Mouse (Mus musculus): ENCODE measurements around the gene Abr. TPM values are rescaled to one million over a fixed set of nuclear protein-coding genes. Genes with fewer than 3 reads are reported as not detected.

Abr gene
- polyA plus RNA-seq, 1 experiment from 2014 or later = 37.5 TPM

DNA sequence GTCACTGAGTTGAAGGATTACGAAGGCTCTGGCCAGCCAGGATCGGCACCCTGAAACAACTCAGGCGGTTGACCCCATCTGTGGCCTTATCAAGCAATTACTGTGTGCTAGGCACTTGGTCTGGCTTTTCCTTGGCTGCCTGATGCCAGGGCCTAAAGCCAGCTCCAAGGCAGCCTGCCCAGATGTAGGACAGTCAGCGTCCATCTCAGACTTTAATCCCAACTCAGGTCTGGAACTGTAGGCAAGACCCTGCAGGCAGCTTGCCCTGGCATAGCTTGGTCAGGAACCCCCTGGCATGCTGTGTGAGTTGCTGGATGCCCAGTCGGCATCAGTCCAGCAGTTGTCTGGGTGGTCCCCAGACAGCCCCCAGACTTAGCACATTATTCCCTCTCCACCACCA is 186.1 kb downstream of the Abr start:
- H3K9me3 ChIP-seq = no peaks in the 10 kb centered on the region
- H3K4me2 ChIP-seq (replicated peaks) = peak overlapping the region; percentile 83
- 72% methylated on average over 5 of the region's 5 CpGs for WGBS
- peaks cover 26% of the 10 kb centered on the region for H3K36me3 ChIP-seq
- no peaks in the 10 kb centered on the region for H3K27me3 ChIP-seq
- peak overlapping the region; percentile 36; the same call in 1 of the 2 replicates for H3K9ac ChIP-seq
- ATAC-seq (ENCODE audit: low FRiP score, low read depth) = no peak
- H3K4me3 ChIP-seq = peak overlapping the region; percentile 54
- H3K4me1 ChIP-seq = peaks cover 85% of the 10 kb centered on the region
- H3K27ac ChIP-seq = 0 out of 2 replicates have a peak overlapping the region, but pooled peaks have one; percentile 7

DNA sequence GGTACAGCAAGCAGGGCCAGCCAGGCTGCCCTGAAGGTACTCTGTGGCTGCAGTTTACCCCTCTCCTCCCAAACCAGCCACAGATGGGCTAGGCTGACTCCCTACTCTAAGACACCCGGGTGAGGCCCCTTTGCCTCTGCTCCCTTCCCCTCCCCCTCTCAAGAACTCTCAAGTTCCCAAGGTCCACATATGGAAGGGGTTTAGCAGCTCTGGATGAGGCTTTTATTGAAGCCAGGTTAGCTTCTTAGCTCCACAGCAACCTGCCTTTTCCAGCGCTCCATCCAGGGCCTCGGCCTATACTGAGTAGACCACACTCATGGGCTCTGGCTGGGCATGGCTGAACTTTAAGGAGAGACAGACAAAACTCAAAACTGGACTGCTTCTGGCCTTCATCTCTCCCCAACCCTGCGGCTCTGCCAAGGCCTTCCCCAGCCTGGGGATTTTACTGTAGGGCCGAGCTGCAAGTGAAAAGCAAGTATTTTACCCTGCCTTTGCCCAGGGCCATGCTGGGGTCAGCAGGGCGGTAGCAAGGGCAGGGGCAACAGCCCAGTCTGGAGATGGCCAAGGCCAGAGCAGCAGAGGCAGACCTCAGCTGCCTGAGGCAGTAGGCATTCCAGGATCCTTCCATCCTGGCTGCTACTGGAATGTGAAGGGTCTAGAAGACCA is 192.0 kb downstream of the Abr start:
- 20% methylated on average over 6 of the region's 6 CpGs for WGBS
- H3K4me2 ChIP-seq (replicated peaks) = peak overlapping the region; percentile 24
- peaks cover 27% of the 10 kb centered on the region for H3K36me3 ChIP-seq
- peak overlapping the region; percentile 94 for H3K27ac ChIP-seq
- no peaks in the 10 kb centered on the region for H3K9me3 ChIP-seq
- ATAC-seq (ENCODE audit: low FRiP score, low read depth) = peak; percentile 72
- H3K9ac ChIP-seq = peak overlapping the region; percentile 55
- no peak overlapping the region for H3K4me3 ChIP-seq
- H3K27me3 ChIP-seq = no peaks in the 10 kb centered on the region
- peaks cover 65% of the 10 kb centered on the region for H3K4me1 ChIP-seq

DNA sequence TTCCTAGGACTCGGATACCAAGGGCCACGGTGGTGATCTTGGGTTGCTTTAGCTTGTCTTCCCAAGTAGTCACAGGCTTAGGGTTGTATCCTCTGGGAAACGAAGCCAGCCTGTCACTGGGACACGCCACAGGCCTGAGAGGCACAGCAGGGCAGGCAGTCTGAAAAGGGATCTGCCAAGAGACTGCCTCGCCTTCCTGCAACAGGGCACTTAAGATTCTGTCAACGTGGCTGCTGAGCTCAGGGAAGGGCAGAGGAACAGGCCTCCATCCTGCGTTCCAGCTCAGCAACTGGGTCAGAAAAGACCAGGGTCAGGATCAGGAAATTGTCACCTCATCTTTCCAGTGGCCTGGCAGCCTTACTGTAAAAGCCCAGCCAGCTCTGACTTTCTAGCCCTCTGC is 192.6 kb downstream of the Abr start:
- 26% methylated on average over 7 of the region's 7 CpGs for WGBS
- Histone ChIP-seq H3K36me3 (peaks cover 32% of the 10 kb centered on the region), H3K4me2 (replicated peaks) (peak overlapping the region; percentile 12; the same call in 1 of the 2 replicates), H3K9me3 (no peaks in the 10 kb centered on the region), H3K9ac (peak overlapping the region; percentile 55), H3K27ac (peak overlapping the region; percentile 94), H3K4me3 (no peak overlapping the region), H3K27me3 (no peaks in the 10 kb centered on the region), H3K4me1 (peaks cover 60% of the 10 kb centered on the region)
- ATAC-seq (ENCODE audit: low FRiP score, low read depth) = no peak

DNA sequence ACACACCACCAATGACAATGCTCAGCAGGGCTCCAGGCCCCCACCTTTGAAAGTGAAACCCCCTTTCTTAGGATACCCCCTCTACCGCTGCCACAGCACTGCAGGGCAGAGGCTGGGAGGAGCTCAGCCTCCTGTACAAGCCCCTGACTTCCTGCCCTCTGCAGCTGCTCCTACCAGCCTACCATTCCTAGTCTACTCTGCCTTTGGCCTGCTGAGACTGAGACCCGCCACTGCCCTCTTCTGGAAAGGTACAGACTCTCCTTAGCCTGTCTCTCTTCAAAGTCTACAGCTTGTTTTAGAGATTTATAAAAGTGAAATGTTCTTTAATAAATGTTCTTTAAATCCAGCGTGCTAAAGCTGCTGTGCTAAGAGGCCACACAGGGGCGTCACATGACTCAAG is 193.1 kb downstream of the Abr start:
- Histone ChIP-seq H3K4me1 (peaks cover 55% of the 10 kb centered on the region), H3K9ac (peak overlapping the region; percentile 55; the same call in 1 of the 2 replicates), H3K36me3 (peaks cover 37% of the 10 kb centered on the region), H3K4me2 (replicated peaks) (no peak overlapping the region; the same call in 1 of the 2 replicates), H3K4me3 (no peak overlapping the region), H3K9me3 (no peaks in the 10 kb centered on the region), H3K27me3 (no peaks in the 10 kb centered on the region), H3K27ac (peak overlapping the region; percentile 94)
- no peak for ATAC-seq (ENCODE audit: low FRiP score, low read depth)
- WGBS = 26% methylated on average over 4 of the region's 4 CpGs

DNA sequence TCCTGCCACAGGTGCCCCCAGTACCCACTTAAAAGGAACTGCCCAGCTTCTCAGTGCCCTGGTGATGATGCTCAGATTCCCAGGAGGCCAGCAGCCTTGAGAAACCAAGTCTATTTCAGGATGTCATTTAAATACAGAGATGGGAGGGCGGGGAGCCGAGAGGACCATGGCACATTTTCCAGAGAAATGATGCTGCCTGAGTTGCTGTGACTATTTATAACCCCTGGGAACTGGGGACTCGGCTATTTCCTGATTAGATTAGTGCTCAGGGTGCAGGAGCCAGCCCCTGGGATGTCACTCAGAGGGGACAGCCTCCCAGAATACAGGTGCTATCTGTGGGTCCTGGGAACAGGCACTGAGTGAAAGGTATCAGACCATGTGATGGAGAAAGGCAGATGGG is 194.3 kb downstream of the Abr start:
- Histone ChIP-seq H3K9me3 (no peaks in the 10 kb centered on the region), H3K4me2 (replicated peaks) (no peak overlapping the region), H3K27ac (no peak overlapping the region), H3K9ac (peak overlapping the region; percentile 50; the same call in 1 of the 2 replicates), H3K4me3 (no peak overlapping the region), H3K27me3 (no peaks in the 10 kb centered on the region), H3K4me1 (peaks cover 46% of the 10 kb centered on the region), H3K36me3 (peaks cover 38% of the 10 kb centered on the region)
- WGBS = 68% methylated on average over 3 of the region's 3 CpGs
- ATAC-seq (ENCODE audit: low FRiP score, low read depth) = no peak

DNA sequence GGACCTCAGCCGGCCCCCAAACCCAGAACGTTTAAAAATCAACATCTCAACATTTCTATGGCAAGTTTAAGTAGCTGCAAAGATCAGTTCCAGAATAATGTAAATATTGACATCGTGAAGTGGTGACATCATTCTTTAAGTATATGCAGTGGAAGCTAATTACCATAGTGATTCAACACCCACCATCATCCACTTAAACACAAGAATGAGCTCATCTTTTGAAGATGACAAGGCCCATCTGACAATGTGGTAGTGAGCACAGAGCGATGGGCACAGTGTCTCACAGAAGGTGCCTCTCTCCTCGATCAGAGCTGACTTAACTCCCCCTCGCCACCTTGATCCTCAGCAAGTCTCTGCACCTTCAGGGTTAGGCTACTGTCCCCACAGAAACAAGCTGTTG is 196.4 kb downstream of the Abr start:
- H3K4me2 ChIP-seq (replicated peaks) = no peak overlapping the region
- peaks cover 48% of the 10 kb centered on the region for H3K36me3 ChIP-seq
- no peak for ATAC-seq (ENCODE audit: low FRiP score, low read depth)
- no peaks in the 10 kb centered on the region for H3K9me3 ChIP-seq
- H3K9ac ChIP-seq = no peak overlapping the region
- no peaks in the 10 kb centered on the region for H3K27me3 ChIP-seq
- H3K27ac ChIP-seq = no peak overlapping the region
- H3K4me3 ChIP-seq = no peak overlapping the region
- WGBS = 87% methylated on average over 6 of the region's 6 CpGs
- H3K4me1 ChIP-seq = peaks cover 26% of the 10 kb centered on the region

DNA sequence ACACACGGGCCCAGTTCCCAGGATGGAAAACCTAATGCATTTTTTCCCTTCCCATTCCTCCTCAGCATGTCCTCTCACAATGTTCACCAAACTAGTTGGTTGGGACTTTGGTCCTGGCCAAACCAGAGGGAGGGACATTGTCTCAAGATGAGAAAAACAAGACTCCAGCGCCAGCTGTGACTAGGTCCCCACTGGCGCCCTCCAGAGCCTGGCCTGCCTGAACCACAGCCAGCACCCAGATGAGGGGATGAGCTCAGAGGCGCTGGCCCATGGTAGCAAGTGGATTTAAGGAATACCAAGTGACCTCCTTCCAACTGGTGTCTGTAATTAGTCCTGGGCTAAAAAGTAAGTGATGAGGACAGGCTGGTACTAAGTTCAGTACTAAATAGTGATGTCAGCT is 201.2 kb downstream of the Abr start:
- Histone ChIP-seq H3K9ac (no peak overlapping the region), H3K27ac (no peak overlapping the region), H3K4me2 (replicated peaks) (no peak overlapping the region), H3K36me3 (peaks cover 95% of the 10 kb centered on the region), H3K4me3 (no peak overlapping the region), H3K9me3 (no peaks in the 10 kb centered on the region), H3K27me3 (no peaks in the 10 kb centered on the region), H3K4me1 (peaks cover 11% of the 10 kb centered on the region)
- WGBS = 74% methylated on average over 4 of the region's 4 CpGs
- no peak for ATAC-seq (ENCODE audit: low FRiP score, low read depth)

DNA sequence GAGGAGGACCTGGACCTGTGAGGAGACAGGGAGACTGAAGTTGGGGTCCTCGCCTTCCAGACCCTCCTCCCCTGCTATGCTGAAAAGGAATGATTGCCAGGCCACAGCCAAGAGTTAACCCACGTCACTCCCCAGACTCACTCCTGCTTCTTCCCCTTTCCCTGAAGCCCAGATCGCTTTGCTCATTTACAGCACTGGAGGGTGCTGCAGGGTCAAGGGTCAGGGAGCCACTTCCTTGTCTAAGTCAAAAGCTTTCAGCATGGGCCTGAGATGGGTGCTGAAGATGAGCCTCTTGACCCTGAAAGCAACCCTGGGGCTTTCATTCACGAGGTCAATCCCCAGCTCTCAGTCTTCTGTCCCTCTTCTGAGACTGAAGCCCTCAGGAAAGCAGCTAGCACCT is 202.9 kb downstream of the Abr start:
- Histone ChIP-seq H3K36me3 (peaks cover 98% of the 10 kb centered on the region), H3K9ac (no peak overlapping the region), H3K27ac (no peak overlapping the region; the same call in 1 of the 2 replicates), H3K4me1 (peaks cover 25% of the 10 kb centered on the region), H3K9me3 (no peaks in the 10 kb centered on the region), H3K4me3 (no peak overlapping the region), H3K4me2 (replicated peaks) (no peak overlapping the region), H3K27me3 (no peaks in the 10 kb centered on the region)
- 68% methylated on average over 4 of the region's 4 CpGs for WGBS
- ATAC-seq (ENCODE audit: low FRiP score, low read depth) = no peak

DNA sequence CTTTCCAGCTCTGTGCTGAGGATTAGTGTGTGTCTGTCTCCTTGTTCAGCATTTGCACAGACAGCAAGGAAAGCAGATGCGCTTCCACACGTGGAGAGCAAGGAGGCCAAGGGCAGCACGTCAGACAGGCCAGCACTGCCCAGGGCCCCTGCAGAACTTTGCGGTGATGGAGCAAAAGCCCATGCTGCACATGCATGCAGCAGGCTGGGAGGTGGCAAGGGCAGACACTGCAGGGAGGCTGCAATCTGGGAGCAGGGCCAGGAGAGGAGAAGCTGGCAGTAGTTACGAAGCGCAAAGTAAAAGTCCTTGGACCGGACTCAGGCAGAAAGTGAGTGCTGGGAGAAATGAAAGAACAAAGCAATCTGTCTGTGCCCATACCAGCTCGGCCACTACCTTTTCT is 203.7 kb downstream of the Abr start:
- Histone ChIP-seq H3K9ac (no peak overlapping the region), H3K27ac (no peak overlapping the region), H3K4me2 (replicated peaks) (no peak overlapping the region), H3K27me3 (no peaks in the 10 kb centered on the region), H3K9me3 (no peaks in the 10 kb centered on the region), H3K4me1 (peaks cover 33% of the 10 kb centered on the region), H3K36me3 (peaks cover 96% of the 10 kb centered on the region), H3K4me3 (no peak overlapping the region)
- no peak for ATAC-seq (ENCODE audit: low FRiP score, low read depth)
- WGBS = 86% methylated on average over 8 of the region's 8 CpGs

DNA sequence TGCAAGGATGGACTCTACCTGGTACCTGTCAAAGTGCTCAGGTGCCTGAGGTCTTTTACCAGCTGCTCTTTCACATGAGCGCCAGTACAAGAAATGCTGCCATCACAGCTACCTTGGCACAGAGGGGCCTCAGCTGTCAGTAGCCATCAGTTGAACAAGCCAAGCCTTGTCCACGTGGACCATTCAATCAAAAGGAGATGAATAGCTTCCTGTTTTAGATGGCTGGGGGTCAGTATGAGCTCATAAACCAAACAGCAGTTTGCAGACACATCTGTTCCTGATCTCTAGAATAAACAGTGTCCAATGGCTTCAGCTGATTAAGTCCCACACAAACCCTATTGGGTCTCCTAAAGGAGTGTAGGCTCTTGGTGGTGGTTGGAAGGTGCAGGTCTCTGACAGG is 206.1 kb downstream of the Abr start:
- WGBS = 32% methylated on average over 2 of the region's 2 CpGs
- Histone ChIP-seq H3K27ac (0 out of 2 replicates have a peak overlapping the region, but pooled peaks have one; percentile 22), H3K4me3 (no peak overlapping the region), H3K4me2 (replicated peaks) (no peak overlapping the region), H3K36me3 (peaks cover 83% of the 10 kb centered on the region), H3K9me3 (no peaks in the 10 kb centered on the region), H3K27me3 (no peaks in the 10 kb centered on the region), H3K4me1 (peaks cover 44% of the 10 kb centered on the region), H3K9ac (no peak overlapping the region)
- no peak for ATAC-seq (ENCODE audit: low FRiP score, low read depth)

DNA sequence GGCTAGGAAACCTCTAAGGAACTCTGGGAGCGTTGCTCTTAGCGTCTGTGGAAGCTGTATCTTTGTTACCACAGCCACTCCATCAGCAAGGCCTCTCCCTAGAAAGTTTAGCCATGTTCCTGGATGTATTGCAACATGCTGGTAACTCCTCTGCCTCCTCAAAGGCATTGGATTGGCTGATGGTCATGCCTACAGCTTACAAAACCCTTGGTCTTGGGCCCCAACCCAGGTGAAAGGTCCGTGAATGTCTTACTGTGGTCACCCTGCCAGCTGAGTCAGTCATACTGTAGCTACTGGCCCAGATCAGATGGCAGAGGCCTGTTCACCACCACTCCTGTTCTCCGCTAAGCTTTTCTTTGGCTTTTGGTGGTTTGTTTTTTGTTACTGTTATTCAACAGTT is 207.1 kb downstream of the Abr start:
- H3K36me3 ChIP-seq = peaks cover 77% of the 10 kb centered on the region
- 92% methylated on average over 4 of the region's 4 CpGs for WGBS

DNA sequence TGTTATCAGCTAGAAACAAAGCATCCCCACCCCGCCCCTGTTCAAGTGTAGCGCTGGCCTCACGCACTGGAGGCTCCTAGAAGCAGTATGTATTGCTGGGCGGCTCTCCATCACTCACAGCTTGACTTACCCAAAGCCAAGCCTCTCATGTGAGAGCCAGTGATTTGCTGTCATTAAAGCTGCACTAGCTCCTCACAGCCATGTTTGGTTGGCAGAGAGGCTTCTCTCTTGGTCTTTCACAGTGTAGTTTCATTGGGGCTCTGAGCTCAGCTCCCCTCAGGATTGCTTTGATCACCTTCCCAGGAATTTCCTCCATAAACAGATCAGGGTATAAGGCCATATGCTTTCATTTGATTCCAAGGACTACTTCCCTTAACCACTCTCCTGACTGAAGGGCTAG is 208.9 kb downstream of the Abr start:
- H3K9ac ChIP-seq = no peak overlapping the region
- WGBS = 56% methylated on average over 4 of the region's 4 CpGs
- H3K4me3 ChIP-seq = no peak overlapping the region
- peak overlapping the region; percentile 78; the same call in 1 of the 2 replicates for H3K27ac ChIP-seq
- no peak overlapping the region for H3K4me2 ChIP-seq (replicated peaks)
- H3K36me3 ChIP-seq = peaks cover 72% of the 10 kb centered on the region
- ATAC-seq (ENCODE audit: low FRiP score, low read depth) = peak; percentile 88
- peaks cover 49% of the 10 kb centered on the region for H3K4me1 ChIP-seq
- H3K9me3 ChIP-seq = no peaks in the 10 kb centered on the region
- H3K27me3 ChIP-seq = no peaks in the 10 kb centered on the region

More for the DNA sequence above, 207.1 kb downstream of the Abr start:
- Histone ChIP-seq H3K4me3 (no peak overlapping the region), H3K27ac (no peak overlapping the region), H3K4me2 (replicated peaks) (no peak overlapping the region), H3K4me1 (peaks cover 44% of the 10 kb centered on the region), H3K9ac (no peak overlapping the region), H3K9me3 (no peaks in the 10 kb centered on the region), H3K27me3 (no peaks in the 10 kb centered on the region)
- ATAC-seq (ENCODE audit: low FRiP score, low read depth) = no peak

DNA sequence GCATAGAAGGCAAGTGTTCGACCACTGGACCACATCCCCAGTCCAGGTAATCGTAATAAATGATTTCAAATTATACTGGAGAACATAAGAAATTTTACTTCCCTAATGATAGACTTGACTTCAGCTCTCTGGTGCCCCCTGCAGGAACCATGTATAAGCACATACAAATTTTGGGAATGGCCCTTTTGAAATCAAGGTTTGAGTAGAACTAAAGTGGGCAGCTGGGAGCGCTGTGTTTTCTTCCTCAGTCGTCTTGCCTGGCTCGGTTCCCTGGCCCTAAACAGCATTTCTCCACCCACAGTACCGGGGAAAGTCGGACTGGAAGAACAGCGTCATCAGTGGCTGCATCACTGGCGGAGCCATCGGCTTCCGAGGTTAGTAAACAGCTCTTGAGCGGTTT is 211.3 kb downstream of the Abr start:
- no peak overlapping the region for H3K4me2 ChIP-seq (replicated peaks)
- H3K4me1 ChIP-seq = peaks cover 44% of the 10 kb centered on the region
- H3K36me3 ChIP-seq = peaks cover 49% of the 10 kb centered on the region
- no peak for ATAC-seq (ENCODE audit: low FRiP score, low read depth)
- no peaks in the 10 kb centered on the region for H3K9me3 ChIP-seq
- no peak overlapping the region for H3K27ac ChIP-seq
- no peak overlapping the region for H3K4me3 ChIP-seq
- no peak overlapping the region for H3K9ac ChIP-seq
- WGBS = 74% methylated on average over 12 of the region's 12 CpGs
- no peaks in the 10 kb centered on the region for H3K27me3 ChIP-seq
